Mouse (Mus musculus): Measurements from ENCODE around the gene Ccdc85c. TPM values are rescaled to one million over a fixed set of nuclear protein-coding genes. Genes with fewer than 3 reads are reported as not detected.

The Ccdc85c gene
- polyA plus RNA-seq, 1 experiment from 2014 or later: 17.8 TPM

DNA sequence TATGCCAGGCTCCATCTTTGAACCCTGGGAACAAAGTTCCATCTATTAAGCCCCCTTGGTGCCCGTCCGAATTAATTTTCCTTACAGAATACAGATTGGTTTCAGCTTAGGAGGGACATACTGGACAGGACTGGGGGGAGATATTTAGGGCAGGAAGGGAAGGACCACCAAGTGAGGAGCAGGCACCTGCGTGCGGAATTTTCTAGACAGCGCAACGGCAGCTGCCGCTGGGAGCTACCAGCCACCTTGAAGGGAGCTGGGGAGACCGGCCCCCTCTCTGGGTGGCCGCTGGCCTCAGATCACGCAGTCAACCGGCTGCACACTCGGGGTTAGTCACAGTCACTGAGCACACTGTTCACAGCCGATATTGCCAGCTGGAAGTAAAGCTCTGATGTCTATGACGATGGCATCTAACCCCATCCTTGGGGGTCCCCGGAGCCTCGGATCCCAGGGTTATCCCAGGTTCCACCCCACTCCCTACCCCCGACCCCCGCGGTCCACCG is 32.9 kb downstream of the Ccdc85c start:
- H3K27ac ChIP-seq (ENCODE audit: low read depth, low read length): peak overlapping the region; percentile 93
- peak overlapping the region; percentile 52; the same call in 1 of the 2 replicates for H3K9ac ChIP-seq (ENCODE audit: low read depth, low read length)
- H3K9me3 ChIP-seq (ENCODE audit: control insufficient read depth, low read length): no peaks in the 10 kb centered on the region
- H3K27me3 ChIP-seq (ENCODE audit: control insufficient read depth, insufficient read depth, low read length): no peaks in the 10 kb centered on the region
- H3K4me2 ChIP-seq (replicated peaks; ENCODE audit: low read depth, low read length): no peak overlapping the region
- no peak overlapping the region for H3K4me3 ChIP-seq (ENCODE audit: low read depth, low read length)
- no peak for DNase-seq (ENCODE audit: low spot score)
- H3K36me3 ChIP-seq (ENCODE audit: control insufficient read depth, insufficient read depth, low read length): no peaks in the 10 kb centered on the region
- WGBS: 44% methylated on average over 20 of the region's 20 CpGs
- peaks cover 72% of the 10 kb centered on the region for H3K4me1 ChIP-seq (replicated peaks; ENCODE audit: control insufficient read depth, insufficient read depth, low read length)
- ATAC-seq (ENCODE audit: low FRiP score): no peak

DNA sequence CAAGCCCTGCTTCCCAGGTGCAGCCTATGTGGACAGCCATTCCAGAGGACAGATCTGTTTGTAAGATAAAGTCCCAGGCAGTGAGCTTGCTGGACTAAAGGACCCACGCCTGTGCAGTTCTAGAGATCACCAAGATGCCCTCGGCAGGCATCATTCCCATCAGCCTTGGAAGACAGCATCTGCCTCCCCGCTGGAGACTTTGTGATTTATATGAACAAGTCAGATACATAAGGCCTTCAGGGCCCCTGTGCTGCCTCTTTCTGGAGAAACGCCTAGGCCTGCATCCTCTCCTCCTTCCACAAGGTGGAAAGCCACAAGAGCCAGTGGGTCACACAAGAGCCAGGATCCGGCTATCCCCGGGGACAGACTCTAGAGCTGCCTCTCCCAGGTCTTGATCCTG is 33.6 kb downstream of the Ccdc85c start:
- Histone ChIP-seq H3K27ac (ENCODE audit: low read depth, low read length) (peak overlapping the region; percentile 93), H3K4me1 (replicated peaks; ENCODE audit: control insufficient read depth, insufficient read depth, low read length) (peaks cover 70% of the 10 kb centered on the region), H3K9me3 (ENCODE audit: control insufficient read depth, low read length) (no peaks in the 10 kb centered on the region), H3K27me3 (ENCODE audit: control insufficient read depth, insufficient read depth, low read length) (no peaks in the 10 kb centered on the region), H3K4me3 (ENCODE audit: low read depth, low read length) (no peak overlapping the region), H3K4me2 (replicated peaks; ENCODE audit: low read depth, low read length) (peak overlapping the region; percentile 31; the same call in 1 of the 2 replicates), H3K36me3 (ENCODE audit: control insufficient read depth, insufficient read depth, low read length) (no peaks in the 10 kb centered on the region), H3K9ac (ENCODE audit: low read depth, low read length) (peak overlapping the region; percentile 52)
- ATAC-seq (ENCODE audit: low FRiP score): no peak
- DNase-seq (ENCODE audit: low spot score): peak; percentile 56
- 39% methylated on average over 6 of the region's 6 CpGs for WGBS

DNA sequence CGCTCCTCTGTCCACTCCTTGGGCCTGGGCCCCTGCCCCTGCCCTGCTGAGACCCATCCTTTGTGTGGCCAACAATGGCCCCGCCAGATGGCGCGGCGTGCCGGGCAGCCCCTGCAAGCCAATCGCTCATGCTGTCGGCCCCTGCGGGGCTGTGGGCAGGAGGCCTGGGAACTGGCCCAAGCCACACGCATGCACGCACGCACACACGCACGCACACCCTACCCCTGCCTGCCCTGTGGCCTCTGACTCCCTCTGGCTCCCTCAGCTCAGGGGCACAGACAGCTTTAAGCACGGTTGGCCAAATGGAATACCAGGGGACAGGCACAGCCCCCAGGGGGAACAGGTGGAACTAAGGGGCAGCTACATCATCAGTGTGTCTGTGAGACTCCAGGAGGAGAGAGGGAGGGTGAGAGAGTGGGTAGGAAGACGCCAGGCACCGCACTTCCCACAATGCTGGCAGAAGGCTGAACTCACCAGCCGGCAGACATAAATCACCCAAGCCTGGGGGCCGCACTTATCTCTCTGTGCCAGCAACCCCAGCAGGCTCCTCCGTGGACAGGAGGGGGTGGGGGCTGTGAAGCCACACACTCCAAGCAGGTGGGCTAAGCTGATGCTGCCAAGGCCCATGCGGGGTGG is 34.2 kb downstream of the Ccdc85c start:
- 17% methylated on average over 21 of the region's 21 CpGs for WGBS
- Histone ChIP-seq H3K9me3 (ENCODE audit: control insufficient read depth, low read length) (no peaks in the 10 kb centered on the region), H3K27me3 (ENCODE audit: control insufficient read depth, insufficient read depth, low read length) (no peaks in the 10 kb centered on the region), H3K36me3 (ENCODE audit: control insufficient read depth, insufficient read depth, low read length) (no peaks in the 10 kb centered on the region), H3K4me2 (replicated peaks; ENCODE audit: low read depth, low read length) (peak overlapping the region; percentile 31), H3K27ac (ENCODE audit: low read depth, low read length) (peak overlapping the region; percentile 93), H3K4me3 (ENCODE audit: low read depth, low read length) (no peak overlapping the region), H3K4me1 (replicated peaks; ENCODE audit: control insufficient read depth, insufficient read depth, low read length) (peaks cover 69% of the 10 kb centered on the region), H3K9ac (ENCODE audit: low read depth, low read length) (peak overlapping the region; percentile 52)
- DNase-seq (ENCODE audit: low spot score): peak; percentile 85
- peak; percentile 78 for ATAC-seq (ENCODE audit: low FRiP score)

DNA sequence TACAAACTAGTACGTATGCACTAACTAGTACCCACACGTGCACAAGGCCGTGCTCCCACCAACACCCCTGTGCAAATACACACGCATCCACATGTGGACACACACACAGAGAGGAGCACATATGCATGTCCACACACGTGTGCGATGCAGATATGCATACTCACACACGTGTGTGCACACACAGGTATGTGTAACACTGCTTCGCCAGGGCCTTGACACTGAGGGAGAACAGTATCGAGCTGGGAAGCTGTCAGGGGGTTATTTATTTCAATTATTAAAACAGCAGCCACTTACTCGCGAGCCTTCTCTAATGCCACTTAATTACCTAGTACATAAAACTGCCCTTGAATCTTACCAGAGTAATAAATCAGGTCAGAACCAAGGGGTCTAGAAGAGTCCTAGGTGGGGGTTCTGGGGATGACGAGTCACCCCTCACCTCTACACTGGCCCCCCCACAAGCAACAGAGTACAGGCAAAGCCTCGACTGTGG is 34.8 kb downstream of the Ccdc85c start:
- H3K9me3 ChIP-seq (ENCODE audit: control insufficient read depth, low read length): no peaks in the 10 kb centered on the region
- peak overlapping the region; percentile 52 for H3K9ac ChIP-seq (ENCODE audit: low read depth, low read length)
- H3K36me3 ChIP-seq (ENCODE audit: control insufficient read depth, insufficient read depth, low read length): no peaks in the 10 kb centered on the region
- WGBS: 61% methylated on average over 13 of the region's 13 CpGs
- H3K27ac ChIP-seq (ENCODE audit: low read depth, low read length): peak overlapping the region; percentile 93
- DNase-seq (ENCODE audit: low spot score) (peak; percentile 46), ATAC-seq (ENCODE audit: low FRiP score) (no peak)
- H3K4me1 ChIP-seq (replicated peaks; ENCODE audit: control insufficient read depth, insufficient read depth, low read length): peaks cover 71% of the 10 kb centered on the region
- H3K4me2 ChIP-seq (replicated peaks; ENCODE audit: low read depth, low read length): peak overlapping the region; percentile 31
- no peak overlapping the region for H3K4me3 ChIP-seq (ENCODE audit: low read depth, low read length)
- no peaks in the 10 kb centered on the region for H3K27me3 ChIP-seq (ENCODE audit: control insufficient read depth, insufficient read depth, low read length)

DNA sequence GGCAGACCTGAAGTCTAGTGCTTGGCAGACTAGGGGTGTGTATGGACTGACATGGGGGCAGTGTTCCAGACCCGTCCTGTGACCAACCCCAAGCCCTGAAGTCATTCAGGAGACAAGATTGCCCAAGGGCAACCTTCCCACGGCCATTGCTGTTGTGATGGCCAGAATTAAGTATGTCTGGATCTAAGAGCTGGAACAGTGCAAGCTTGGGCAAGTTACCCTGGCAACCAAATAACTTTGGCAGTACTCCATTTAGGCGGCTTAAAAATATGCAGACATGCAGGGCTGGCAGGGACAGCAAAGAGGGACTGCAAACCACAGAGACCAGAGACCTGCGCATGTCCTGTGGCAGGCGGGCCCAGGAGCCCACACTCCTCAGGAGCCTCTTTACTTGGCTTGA is 35.8 kb downstream of the Ccdc85c start:
- H3K4me1 ChIP-seq (replicated peaks; ENCODE audit: control insufficient read depth, insufficient read depth, low read length): peaks cover 64% of the 10 kb centered on the region
- ATAC-seq (ENCODE audit: low FRiP score): peak; percentile 14; the same call in 1 of the 2 replicates
- no peaks in the 10 kb centered on the region for H3K36me3 ChIP-seq (ENCODE audit: control insufficient read depth, insufficient read depth, low read length)
- no peak overlapping the region for H3K4me2 ChIP-seq (replicated peaks; ENCODE audit: low read depth, low read length)
- DNase-seq (ENCODE audit: low spot score): peak; percentile 50
- peak overlapping the region; percentile 93 for H3K27ac ChIP-seq (ENCODE audit: low read depth, low read length)
- H3K27me3 ChIP-seq (ENCODE audit: control insufficient read depth, insufficient read depth, low read length): no peaks in the 10 kb centered on the region
- H3K4me3 ChIP-seq (ENCODE audit: low read depth, low read length): no peak overlapping the region
- no peaks in the 10 kb centered on the region for H3K9me3 ChIP-seq (ENCODE audit: control insufficient read depth, low read length)
- 25% methylated on average over 5 of the region's 5 CpGs for WGBS
- H3K9ac ChIP-seq (ENCODE audit: low read depth, low read length): no peak overlapping the region

DNA sequence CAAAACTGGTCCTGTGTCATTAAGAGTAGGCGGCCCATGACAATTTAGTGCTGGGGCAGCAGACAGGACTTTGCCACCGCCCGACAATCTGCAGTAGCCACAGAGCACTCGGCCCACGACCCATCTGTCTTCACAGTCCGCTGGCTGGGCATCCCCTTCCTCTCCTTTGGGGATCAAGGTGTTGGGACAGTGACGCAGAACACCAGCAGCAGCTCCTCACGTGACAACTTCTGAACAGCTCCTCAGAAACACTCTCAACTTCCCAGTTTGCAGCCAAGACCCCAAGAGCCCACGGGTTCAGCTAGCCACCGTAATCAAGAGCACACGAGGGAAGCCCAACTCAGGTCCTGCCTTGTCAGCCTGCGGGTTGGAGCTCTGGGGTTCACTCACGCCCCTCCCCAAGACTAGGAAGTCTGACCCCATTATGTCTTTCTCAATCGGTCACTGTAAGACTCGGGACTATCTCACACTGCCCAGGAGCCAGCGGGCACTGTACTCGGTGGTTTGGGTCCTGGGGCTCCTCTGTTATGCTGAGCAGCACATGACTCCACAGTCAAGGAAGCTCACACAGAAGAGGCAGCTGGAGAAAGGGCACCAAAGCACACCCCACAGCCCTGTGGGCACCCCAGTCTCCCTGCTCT is 36.7 kb downstream of the Ccdc85c start:
- Histone ChIP-seq H3K9ac (ENCODE audit: low read depth, low read length) (no peak overlapping the region), H3K27me3 (ENCODE audit: control insufficient read depth, insufficient read depth, low read length) (no peaks in the 10 kb centered on the region), H3K36me3 (ENCODE audit: control insufficient read depth, insufficient read depth, low read length) (no peaks in the 10 kb centered on the region), H3K4me3 (ENCODE audit: low read depth, low read length) (no peak overlapping the region), H3K27ac (ENCODE audit: low read depth, low read length) (no peak overlapping the region), H3K9me3 (ENCODE audit: control insufficient read depth, low read length) (no peaks in the 10 kb centered on the region), H3K4me1 (replicated peaks; ENCODE audit: control insufficient read depth, insufficient read depth, low read length) (peaks cover 58% of the 10 kb centered on the region), H3K4me2 (replicated peaks; ENCODE audit: low read depth, low read length) (no peak overlapping the region)
- no peak for ATAC-seq (ENCODE audit: low FRiP score)
- no peak for DNase-seq (ENCODE audit: low spot score)
- WGBS: 77% methylated on average over 17 of the region's 17 CpGs

DNA sequence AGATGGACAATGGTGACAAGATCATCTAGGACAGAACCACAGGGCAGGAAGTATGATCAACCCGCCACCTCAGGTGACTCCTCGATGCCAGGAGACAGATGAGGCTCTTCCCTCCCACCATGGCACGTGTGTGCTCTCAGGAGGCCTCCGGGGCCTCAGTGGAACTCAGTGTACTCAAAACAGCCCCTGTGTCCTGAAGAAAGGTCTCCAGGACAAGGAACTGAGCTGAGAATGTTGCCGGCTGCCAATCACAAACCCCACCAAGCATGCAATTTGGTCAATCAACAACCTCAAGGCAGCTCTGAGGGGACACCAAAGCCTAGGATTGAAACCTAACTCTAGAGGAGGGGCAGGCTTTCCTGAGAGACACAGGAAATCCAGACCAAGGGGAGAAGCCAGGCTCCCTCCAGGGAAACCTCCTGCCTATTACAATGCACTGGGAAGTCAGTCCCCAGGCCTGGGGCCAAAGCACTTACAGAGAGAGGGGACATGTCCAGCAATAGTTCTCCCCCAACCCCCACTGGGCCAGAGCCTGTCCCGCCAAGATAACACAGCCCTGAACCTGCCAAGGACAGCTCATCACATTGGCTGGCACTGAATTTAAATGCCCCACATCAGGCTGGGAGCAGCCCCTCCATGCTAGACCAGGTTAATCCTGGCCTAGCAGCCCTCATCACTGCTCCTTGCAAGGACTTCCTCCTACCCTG is 37.8 kb downstream of the Ccdc85c start:
- ATAC-seq (ENCODE audit: low FRiP score): no peak
- H3K9me3 ChIP-seq (ENCODE audit: control insufficient read depth, low read length): no peaks in the 10 kb centered on the region
- H3K27ac ChIP-seq (ENCODE audit: low read depth, low read length): no peak overlapping the region
- no peak overlapping the region for H3K4me3 ChIP-seq (ENCODE audit: low read depth, low read length)
- H3K9ac ChIP-seq (ENCODE audit: low read depth, low read length): no peak overlapping the region
- H3K36me3 ChIP-seq (ENCODE audit: control insufficient read depth, insufficient read depth, low read length): no peaks in the 10 kb centered on the region
- no peak for DNase-seq (ENCODE audit: low spot score)
- no peaks in the 10 kb centered on the region for H3K27me3 ChIP-seq (ENCODE audit: control insufficient read depth, insufficient read depth, low read length)
- H3K4me2 ChIP-seq (replicated peaks; ENCODE audit: low read depth, low read length): no peak overlapping the region
- WGBS: 61% methylated on average over 6 of the region's 6 CpGs
- H3K4me1 ChIP-seq (replicated peaks; ENCODE audit: control insufficient read depth, insufficient read depth, low read length): peaks cover 53% of the 10 kb centered on the region

DNA sequence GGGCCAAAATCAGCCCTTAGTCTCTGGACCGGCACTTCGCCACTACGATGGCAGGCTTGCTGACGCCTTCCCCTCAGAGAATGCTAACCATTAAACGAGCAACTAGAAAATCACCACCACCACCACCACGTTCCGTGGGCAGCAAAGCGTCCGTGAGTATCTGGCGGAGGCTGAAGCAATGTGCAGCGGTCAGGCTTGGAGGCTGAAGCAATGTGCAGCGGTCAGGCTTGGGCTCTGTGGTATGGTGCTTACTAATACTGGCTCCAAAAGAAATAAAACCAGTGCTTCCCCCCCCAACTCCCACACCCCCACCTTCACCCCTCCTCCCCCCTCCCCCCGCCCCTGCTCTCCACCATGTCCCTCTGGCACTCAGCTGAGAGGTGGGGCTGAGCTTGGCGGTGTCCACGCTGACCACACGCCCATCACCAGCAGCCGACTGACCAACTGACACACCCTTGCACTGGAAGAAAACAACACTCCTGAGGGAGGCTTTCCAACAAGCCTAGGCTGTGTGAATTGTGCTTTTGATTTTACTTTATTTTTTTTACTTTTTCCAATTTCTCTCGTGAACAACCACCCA is 39.2 kb downstream of the Ccdc85c start:
- DNase-seq (ENCODE audit: low spot score) (no peak), ATAC-seq (ENCODE audit: low FRiP score) (no peak)
- no peak overlapping the region for H3K4me3 ChIP-seq (ENCODE audit: low read depth, low read length)
- no peaks in the 10 kb centered on the region for H3K36me3 ChIP-seq (ENCODE audit: control insufficient read depth, insufficient read depth, low read length)
- no peaks in the 10 kb centered on the region for H3K27me3 ChIP-seq (ENCODE audit: control insufficient read depth, insufficient read depth, low read length)
- 0 out of 2 replicates have a peak overlapping the region, but pooled peaks have one; percentile 13 for H3K27ac ChIP-seq (ENCODE audit: low read depth, low read length)
- H3K9me3 ChIP-seq (ENCODE audit: control insufficient read depth, low read length): no peaks in the 10 kb centered on the region
- no peak overlapping the region for H3K9ac ChIP-seq (ENCODE audit: low read depth, low read length)
- H3K4me1 ChIP-seq (replicated peaks; ENCODE audit: control insufficient read depth, insufficient read depth, low read length): peaks cover 51% of the 10 kb centered on the region
- WGBS: 76% methylated on average over 17 of the region's 18 CpGs
- H3K4me2 ChIP-seq (replicated peaks; ENCODE audit: low read depth, low read length): no peak overlapping the region

All from hindbrain, embryonic 11.5 days (tissue).